Mouse (Mus musculus) left cerebral cortex, postnatal 36 days (tissue): ENCODE data around the gene Rnf39. TPM values are rescaled to one million over a fixed set of nuclear protein-coding genes. Genes with fewer than 3 reads are reported as not detected.

ENCODE experiments used
- DNase-seq, 2 experiments: peaks; one replicate each; pipeline ENCODE4 v3.0.0; 2021 to 2022; ENCODE audit warnings: low spot score in 2 of 2, mixed read lengths in 1 of 2
- intact Hi-C: fragments of 180-260 bp; cut with DNase I; formaldehyde crosslinking; loops from one replicate; pipeline ENCODE4 v1.15.1; 2025
- total RNA-seq, 2 experiments: library from RNA; stranded (reverse); gene quantifications; 2 replicates each; pipeline ENCODE4 v1.2.3; 2021

Gene Rnf39
- total RNA-seq, 2 experiments from 2014 or later = 7.1 to 9.9 TPM

DNA sequence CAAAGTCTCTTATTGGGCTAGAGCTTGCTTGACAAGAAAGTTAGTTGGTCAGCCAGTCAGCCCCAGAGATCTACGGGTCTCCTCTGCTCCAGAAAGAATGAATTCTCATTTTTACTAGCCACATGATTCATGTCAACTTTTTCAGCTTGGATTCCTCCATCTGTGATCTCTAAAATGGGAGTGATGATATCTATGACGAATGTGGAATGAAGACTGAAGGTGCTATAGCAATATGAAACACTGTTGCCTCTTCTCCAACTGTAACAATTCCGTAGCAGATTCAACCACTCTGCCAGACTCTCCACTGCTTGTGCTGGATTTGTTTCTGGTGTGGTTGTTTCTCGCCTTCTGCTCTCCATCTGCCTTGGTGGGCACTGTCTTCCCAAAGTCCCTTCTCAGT lies 11.6 kb upstream of the Rnf39 start:
- intact Hi-C loops = no loop called here
- DNase-seq = peak in 1 of 2 experiments; percentile 10

DNA sequence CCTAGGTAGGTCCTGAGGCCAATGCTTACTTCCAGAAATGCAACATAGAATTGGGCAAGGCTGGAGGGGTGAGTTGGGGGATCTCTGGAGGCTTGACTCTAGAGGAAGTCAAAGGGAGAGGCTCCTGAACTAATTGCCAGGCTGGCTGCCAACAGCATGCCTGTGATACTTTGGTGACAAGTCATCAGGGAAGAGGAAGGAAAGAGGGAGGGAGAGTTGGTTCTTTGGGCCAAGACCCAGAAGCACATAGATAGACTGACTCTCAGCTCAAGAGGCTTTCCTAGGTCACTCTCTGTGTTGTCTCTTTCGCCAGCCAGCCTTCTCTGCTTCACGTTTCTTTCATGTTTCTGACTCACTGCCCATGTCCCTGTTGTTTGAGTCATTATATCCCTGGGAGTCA lies 10.9 kb upstream of the Rnf39 start:
- intact Hi-C loops = no loop called here
- DNase-seq = no peak

DNA sequence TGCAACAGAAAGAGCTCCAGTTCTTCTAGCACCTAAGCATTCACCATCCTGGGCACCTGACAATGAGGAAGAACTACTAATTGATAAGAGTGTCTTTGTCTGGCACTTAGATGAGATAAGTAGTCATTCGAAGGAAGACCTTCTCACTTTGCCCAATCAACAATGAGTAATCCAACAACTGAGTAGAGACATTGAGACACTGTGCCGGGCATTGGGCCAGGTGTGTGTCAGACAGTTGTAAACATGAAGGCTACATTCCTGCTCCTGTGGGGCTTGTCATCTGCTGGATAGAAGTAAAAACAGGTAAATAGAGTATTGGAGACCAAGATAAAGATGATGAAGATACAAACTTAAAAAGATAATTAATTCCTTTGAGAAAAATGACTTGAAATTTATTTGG lies 4.7 kb upstream of the Rnf39 start:
- no peak for DNase-seq
- intact Hi-C loops = no loop called here

DNA sequence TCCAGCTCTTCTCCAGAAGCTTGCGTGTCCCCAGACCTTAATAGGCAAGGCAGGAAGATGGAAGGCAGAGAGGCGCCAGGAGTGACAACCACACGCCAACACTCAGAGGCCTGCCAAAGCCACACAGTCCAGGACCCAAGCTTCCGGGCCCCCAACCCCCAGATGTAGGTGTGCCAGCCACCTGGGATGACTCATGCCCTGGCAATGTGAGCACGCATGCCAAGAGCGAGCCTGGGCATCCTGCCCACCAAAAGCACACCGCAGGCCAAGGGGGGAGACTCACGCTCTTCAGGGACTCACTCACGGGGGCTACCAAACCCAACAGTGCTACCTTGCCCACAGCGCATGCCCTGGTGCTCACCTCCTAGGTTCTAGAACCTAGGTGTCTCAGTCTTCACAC lies 327 bp upstream of the Rnf39 start:
- peak; percentile 75 to 84 for DNase-seq
- intact Hi-C loops = no loop called here

DNA sequence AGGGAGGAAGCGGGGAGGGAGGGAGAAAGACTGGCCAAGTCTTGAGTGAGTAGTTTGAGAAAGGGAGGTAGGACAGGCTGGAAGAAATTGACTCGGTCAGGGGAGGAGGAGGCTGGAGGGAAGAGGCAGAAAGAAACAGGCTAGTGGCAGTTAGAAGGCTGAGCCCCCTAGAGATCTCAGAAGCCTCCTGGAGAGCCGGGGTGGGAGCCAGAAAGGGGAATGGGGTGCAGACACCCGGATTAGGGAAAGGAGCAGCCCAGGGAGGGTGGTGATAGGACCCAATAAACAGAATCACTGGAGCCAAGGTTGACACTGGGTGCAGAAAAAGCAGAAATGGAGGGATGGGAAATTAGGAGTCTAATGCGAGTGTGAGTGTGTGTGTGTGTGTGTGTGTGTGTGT lies 973 bp downstream of the Rnf39 start:
- intact Hi-C loops = no loop called here
- DNase-seq = no peak

DNA sequence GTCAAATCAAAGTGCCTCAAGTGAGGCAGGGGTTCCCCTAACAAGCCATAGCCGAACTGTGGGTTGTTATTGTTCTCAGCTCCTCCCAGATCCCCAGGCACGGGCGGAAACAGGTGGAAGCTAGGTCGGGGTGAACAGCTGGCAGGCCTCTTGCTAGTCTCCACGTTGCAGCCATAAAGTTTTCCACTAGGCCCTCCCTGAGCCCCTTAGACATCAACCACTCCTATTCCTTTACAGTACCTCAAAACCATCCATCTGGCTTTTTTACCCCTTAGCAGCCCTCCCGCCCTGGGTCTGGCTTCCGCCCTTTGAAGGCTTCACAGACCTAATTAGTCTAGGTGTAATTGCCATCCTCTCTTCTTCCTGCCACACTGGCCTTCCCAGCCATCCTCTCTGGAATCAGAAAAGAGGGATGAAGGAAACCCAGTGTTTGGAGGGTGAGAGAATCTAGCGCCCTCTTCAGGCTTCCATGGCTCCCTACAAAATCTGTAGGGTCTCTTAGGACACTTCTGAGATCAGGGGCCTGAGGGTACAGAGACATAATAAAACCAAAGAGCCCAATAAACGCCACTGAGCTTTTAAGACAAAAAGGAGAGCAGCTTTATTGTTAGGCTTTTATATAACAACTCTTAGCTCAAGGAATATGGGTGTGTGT lies 1.5 kb downstream of the Rnf39 start:
- DNase-seq = peak in 1 of 2 experiments; percentile 19
- intact Hi-C loops = no loop called here

DNA sequence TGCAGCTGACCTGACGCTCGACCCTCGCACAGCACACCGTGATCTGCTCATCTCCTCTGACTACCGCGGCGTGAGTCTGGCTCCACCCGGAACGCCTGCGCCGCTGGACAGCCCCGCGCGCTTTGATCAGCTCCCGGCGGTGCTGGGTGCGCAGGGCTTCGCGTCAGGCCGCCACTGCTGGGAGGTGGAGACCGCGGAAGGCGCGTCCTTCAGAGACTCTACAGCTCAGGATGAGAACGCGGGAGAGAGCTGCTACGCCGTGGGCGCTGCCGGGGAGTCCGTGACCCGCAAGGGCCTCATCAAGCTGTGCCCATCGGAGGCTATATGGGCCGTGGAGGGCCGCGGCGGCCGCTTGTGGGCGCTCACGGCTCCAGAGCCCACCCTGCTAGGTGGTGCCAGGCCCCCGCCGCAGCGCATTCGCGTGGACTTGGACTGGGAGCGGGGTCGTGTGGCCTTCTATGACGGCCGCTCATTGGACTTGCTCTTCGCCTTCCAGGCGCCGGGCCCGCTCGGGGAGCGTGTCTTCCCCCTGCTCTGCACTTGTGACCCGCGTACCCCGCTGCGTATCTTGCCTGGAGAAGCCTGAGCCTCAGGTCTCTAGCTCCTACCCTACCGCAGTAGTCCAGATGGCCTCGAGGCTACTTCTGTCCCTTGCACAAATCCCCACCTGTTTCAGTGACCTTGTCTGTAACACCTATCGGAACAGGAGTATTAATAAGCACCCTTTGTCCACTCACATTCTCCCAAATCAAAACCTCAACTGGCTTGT lies 4.5 kb downstream of the Rnf39 start:
- intact Hi-C loops = no loop called here
- peak; percentile 67 to 71 for DNase-seq

DNA sequence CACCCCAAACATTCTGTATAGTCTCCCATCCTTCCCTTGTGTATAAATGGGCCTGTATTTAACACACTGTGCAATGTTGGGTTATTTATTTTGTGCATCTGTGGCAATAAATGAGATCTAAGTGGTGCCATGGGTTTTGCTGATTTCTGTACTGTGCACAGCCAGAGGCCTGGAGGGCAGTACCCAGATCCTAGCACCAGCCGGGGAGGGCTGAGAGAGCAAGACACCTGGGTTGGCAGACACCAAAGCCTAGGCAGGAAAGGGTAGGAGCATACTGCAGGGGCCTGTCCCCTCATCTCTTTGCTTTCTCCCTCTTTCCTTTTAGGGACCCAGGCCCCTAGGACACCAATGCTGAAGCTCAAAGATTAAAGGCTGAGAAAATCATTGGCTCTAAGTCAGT lies 5.6 kb downstream of the Rnf39 start:
- intact Hi-C loops = no loop called here
- no peak for DNase-seq

DNA sequence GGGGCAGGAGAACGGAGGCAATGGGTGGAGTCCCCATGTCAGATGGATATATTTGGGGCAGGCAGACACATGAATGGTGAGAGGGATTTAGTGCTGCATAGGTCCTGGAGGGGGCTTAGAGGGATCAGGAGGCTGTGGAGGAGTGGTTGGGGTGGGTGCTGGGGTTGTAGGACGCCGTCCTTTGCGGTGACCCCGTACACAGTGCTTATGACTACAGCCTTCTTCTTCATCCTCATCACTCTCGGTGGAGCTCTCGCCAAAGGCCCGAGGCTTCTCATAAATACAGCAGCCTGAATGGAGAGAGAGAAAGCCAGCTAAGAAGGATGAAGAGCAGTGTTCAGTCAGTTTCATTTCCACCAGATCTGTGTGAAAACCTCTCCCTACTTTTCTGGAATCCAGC lies 6.5 kb downstream of the Rnf39 start:
- DNase-seq = no peak
- intact Hi-C loops = no loop called here

DNA sequence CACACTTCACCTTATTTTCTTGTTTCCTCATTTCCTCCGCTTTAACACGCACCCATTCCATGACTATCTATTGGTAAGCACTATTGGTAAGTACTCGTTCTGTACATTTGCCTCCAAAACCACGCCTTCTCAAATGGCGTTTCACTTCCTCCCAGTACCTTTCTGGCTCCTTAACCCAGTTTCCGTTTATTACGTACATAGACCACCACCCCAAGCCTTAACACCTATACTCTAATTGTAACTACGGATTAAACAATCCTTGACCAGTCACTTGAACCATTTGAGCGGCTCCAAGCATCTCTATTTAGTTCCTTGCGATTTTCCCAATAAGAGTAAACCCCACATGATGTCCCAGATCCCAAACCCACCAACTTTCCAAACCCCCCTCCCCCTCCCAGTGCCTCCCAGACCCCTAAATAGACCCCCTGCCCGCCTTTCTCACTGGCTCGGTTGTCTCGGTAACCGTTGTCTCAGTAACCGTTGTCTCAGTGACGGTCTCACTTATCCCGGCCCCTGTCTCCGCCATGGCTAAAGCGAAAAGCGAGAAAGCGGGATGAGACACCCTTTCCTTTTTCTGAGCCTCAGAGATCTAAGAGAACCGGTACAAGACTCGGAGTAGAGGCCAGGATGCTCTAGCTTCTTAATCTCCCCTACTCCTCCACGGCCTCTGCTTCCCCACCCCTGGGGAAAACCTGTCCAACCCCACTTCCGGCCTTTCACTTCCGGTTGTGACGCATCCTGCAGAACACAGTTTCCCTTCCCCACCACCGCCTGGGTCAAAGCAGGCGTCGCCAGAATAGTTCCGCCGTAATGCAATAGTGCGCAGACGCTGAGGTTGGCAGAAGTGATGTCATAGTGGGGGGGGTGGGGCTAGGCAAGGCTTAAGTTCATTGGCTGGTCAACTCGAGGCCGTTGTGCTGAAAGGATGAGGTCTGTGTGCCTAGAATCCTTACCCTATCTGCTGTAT lies 8.5 kb downstream of the Rnf39 start, which contains the start of gene Ppp1r11:
Ppp1r11 (minus strand) TSS at position 761 of the 967 bp plus-strand sequence.
- intact Hi-C loops = no loop called here

DNA sequence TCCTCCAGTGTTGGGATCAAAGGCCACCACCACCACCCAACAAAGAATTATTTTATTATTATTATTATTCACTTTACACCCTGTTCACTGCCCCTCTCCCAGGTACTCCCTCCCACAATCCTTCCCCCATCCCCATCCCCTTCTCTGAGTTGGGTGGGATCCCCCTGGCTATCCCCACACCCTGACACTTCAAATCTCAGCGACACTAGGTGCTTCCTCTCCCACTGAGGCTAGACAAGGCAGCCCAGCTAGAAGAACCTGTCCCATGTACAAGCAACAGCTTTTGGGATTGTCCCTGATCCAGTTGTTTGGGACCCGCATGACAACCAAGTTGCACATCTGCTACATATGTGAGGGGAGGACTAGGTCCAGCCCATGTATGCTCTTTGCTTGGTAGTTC lies 9.9 kb downstream of the Rnf39 start:
- intact Hi-C loops = no loop called here
- DNase-seq = no peak

More for the DNA sequence above, 8.5 kb downstream of the Rnf39 start, which contains the start of gene Ppp1r11:
- DNase-seq = peak; percentile 95 to 96

DNA sequence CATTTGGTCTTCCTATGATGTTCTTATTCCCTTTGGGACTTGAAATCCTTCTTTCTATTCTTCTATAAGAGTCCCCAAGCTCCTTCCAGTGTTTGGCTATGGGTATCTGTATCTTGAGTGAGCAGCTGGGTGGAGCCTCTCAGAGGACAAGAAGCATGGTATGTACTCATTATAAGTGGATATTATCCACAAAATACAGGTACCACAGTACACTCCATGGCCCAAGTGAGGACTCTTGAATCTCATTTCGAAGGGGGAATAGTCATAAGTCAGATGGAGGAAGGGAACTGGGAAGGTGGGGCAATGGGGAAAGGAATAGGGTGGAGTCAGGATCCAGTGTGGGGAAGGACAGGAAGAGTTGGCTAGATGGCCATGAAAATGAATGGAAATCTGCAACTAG lies 10.3 kb downstream of the Rnf39 start:
- no peak for DNase-seq
- intact Hi-C loops = no loop called here

DNA sequence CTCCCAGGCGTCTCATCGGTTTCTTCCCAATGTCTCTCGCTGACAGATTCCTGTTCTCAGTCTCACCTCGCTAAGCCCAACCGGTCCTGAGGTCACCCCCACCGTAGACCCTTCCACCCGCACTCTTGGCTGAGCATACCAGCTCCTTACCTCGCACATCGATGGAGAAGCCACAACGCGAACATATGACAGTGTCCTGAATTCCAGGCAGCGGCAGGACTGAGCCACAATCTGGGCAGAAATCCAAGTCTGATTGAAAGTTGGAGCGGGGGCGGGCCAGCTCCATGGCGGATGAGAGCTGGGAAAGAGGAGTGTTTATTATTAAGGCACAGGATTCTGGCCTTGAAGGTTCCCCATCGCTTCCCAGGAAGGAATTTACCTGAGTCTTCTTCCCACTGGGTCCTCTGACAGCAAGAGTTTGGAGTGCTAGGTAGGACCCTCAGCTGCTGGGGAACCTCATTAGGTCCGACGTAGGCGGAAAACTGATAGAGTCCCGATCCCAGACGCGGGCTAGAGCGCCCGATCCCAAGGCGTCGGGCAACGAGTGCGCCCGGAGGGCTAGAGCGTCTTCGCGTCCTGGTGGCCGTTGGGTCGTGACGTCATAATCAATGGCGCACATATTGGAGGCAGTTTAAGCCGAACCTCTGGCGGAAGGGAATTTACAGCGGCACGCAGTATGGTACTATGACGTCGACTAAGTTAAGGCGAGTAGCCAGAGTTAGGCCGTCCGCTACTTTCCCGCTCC lies 15.5 kb downstream of the Rnf39 start, which contains the start of the genes Znrd1 and Znrd1as:
Znrd1 (minus strand) TSS at position 561 of the 745 bp plus-strand sequence.
Znrd1as (plus strand) TSS at position 594 of the 745 bp plus-strand sequence.
- DNase-seq = peak; percentile 95 to 96
- intact Hi-C loops = loop anchor here (1.0 to 2.0 kb wide), 2 partner anchors 39 to 87 kb away; partner anchors contain the start of gene Gabbr1

DNA sequence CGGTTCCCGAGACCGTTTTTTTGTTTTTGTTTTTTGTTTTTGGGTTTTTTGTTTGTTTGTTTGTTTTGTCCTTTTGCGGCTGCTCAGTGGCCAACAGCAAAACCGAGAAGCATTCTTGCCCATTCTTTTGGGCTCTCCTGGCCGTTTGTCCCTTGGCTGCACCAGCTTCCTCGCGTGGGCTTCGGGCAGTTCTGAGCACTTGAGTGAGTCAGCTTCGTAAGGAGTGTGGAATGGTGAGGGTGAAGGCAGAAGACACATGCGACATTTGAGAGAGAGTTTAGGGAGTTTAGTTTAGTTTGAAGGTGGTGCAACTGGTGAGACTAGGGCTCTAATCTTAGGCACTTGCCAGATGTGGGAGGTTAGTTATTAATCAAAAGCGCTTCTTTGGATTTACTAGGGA lies 16.2 kb downstream of the Rnf39 start:
- no peak for DNase-seq
- intact Hi-C loops = loop anchor here (1.0 to 2.0 kb wide), 2 partner anchors 38 to 86 kb away; partner anchors contain the start of gene Gabbr1

DNA sequence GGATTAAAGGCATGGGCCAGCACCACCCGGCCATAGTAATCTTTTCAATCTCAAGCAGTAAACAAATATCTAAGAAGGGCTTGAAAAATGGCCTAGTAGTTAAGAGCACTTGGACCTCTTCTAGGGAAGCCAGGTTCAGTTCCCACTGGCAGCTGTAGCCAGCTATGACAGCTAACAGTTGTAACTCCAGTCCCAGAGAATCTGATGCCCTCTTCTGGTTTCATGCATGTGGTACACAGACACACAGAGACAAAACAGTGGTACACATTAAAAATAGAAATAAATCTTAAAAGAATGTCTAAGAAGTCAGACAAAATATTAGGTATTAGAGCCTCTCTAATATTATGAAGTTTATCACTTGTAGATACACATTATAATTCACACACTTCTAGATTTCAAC lies 18.4 kb downstream of the Rnf39 start:
- intact Hi-C loops = no loop called here

DNA sequence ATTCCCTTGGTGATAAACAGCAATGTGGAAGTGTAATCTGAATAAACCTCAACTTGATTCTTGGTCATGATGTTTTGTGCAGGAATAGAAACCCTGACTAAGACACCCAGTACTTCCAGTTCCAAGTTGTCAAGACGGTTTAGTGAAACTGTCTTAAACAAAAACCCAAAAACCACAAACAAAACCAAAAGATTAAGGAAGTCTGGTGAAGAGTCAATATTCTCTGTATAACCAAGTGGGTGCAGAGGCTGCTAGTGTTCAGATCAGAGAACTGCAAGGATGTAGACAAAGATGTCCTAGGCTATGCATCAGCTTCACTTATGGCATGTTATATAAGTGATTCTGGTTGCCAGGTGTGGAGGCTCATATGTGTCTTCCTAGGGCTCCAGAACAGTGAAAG lies 24.2 kb downstream of the Rnf39 start:
- intact Hi-C loops = no loop called here

More for the DNA sequence above, 18.4 kb downstream of the Rnf39 start:
- no peak for DNase-seq

DNA sequence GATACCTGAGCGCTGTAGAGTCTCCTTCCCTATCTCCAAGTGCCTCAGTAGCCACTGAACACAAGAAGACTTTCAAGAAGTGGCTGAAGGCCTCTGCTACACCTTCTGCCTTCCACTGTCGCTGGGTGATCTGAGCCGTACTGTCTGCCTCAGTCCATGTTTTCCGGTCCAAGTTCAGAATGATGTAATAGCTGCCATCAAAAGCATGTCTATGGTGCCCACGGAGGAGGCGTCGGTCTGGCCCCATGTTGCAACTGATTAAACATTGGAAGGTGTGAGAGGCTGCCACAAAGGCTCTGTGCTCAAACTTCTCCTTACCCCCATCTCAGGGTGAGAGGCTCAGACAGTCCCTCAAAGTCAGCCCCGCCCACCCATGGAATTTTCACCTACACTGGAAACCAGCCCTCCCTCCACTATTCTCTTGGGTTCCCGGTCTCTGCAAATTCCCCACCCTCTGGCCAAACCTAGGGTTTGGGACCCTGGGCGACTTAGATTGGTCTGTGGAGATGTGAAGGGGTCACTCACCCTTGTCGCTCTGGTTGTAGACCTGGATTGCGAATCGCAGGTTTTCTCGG lies 27.7 kb downstream of the Rnf39 start:
- intact Hi-C loops = no loop called here
- DNase-seq = no peak

More for the DNA sequence above, 24.2 kb downstream of the Rnf39 start:
- DNase-seq = no peak

DNA sequence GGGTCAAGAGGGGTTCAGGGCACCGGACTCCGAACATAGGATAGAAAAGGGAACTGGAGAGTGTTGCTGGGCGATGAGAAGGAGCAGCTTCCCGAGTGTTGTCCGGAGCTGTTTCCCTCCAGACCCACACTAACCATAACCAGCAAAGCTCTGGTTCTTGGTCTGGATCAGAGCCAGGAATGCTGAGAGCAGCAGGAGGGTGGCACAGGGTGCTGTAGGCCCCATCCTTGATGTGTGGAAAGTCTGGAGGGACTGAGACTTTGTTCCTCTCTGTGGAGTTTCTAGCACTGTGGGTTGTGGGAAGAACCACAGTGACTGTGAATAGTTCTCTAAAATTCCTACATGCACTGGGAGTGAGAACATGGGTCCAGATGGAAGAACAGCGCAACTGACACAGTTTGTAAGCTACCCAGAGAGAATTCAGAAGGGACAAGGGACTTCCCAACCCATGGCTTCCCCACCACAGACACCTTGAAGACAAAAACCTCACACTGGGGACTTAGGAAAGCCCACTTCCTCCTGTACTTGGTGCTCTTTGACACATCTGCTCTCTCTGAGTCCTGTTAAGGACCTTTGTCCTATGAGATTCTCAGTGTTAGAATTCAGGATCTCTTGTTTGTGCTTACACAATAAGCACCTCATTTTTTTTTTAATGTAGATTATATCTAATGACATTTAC lies 28.6 kb downstream of the Rnf39 start:
- intact Hi-C loops = no loop called here
- no peak for DNase-seq
